Mouse (Mus musculus) spleen, adult 2 months (tissue): ENCODE measurements at regions not wholly inside any gene's neighbourhood (a gene's known extent, or its start where the extent isn't known, plus 50 kb on each side); places are given as distances from the start of the nearest gene placed in this dataset.

Source experiments
- DNase-seq, 2 experiments: peaks; one replicate each; pipeline versions ENCODE4 v3.0.0 to v3.0.0-alpha.2; 2012 to 2021; ENCODE audit warnings: low spot score in 2 of 2, low read depth in 1 of 2
- H3K27ac ChIP-seq: fragments of 200-500 bp; 2 replicates; pipeline ENCODE4 v1.5.1; 2012; ENCODE audit warnings: low read length, inconsistent platforms; ENCODE audit not compliant: insufficient read depth
- H3K27me3 ChIP-seq: fragments of 200-500 bp; 2 replicates; pipeline ENCODE4 v1.6.1; 2012; ENCODE audit warnings: mild to moderate bottlenecking, moderate library complexity, low read length, inconsistent platforms; ENCODE audit not compliant: control insufficient read depth, insufficient read depth
- H3K36me3 ChIP-seq: fragments of 200-500 bp; 2 replicates; pipeline ENCODE4 v1.6.1; 2012; ENCODE audit warnings: mild to moderate bottlenecking, low read length, inconsistent platforms; ENCODE audit not compliant: control insufficient read depth, insufficient read depth
- H3K4me1 ChIP-seq: fragments of 200-500 bp; 2 replicates; pipeline ENCODE4 v1.6.1; 2011; ENCODE audit warnings: inconsistent platforms; ENCODE audit not compliant: control insufficient read depth, insufficient read depth, insufficient read length
- H3K4me3 ChIP-seq: fragments of 200-500 bp; 2 replicates; pipeline ENCODE4 v1.5.1; 2011; ENCODE audit warnings: mild to moderate bottlenecking, inconsistent platforms; ENCODE audit not compliant: insufficient read depth, insufficient read length; ENCODE audit errors: extremely low read depth
- CTCF ChIP-seq: fragments of 200-500 bp; IDR thresholded peaks from 2 replicates; pipeline ENCODE4 v1.5.1; 2011; ENCODE audit warnings: mild to moderate bottlenecking, inconsistent platforms; ENCODE audit not compliant: insufficient read depth, insufficient read length, insufficient replicate concordance; ENCODE audit errors: extremely low read depth
- POLR2A ChIP-seq: fragments of 200-500 bp; IDR thresholded peaks from 2 replicates; pipeline ENCODE4 v1.6.1; 2011; ENCODE audit warnings: low read depth, low read length, inconsistent platforms
- WGBS: fragments of 180-500 bp; shearing (Covaris S2); methylation state at CpG from one replicate; pipeline ENCODE4 v1.1.7; 2018; 5-methylcytosine and 5-hydroxymethylcytosine counted together

DNA sequence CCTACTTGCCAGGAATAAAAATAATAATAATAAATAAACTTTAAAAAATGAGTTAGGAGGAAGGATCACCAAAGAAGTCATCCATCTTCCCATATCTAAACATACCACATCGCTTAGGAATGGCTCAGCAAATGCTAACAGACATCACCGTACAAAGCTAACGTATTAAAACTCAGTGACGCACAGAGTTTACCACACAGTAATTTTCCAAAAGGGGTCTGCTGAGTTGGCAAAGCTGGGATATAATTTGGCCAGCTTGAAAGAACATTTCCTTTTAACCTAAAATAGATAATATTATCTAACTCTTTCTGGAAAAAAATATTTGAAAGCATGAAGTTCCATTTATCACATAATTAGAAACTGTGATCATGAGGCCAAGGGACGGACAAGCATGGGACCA is 268.6 kb downstream of the Nfkbiz start:
- Histone ChIP-seq H3K27ac (no peak overlapping the region), H3K4me1 (no peaks in the 10 kb centered on the region), H3K4me3 (no peak overlapping the region), H3K27me3 (no peaks in the 10 kb centered on the region), H3K36me3 (no peaks in the 10 kb centered on the region)
- no peak for TF ChIP-seq POLR2A
- no peak for TF ChIP-seq CTCF
- WGBS: 94% methylated on average over 5 of the region's 5 CpGs
- no peak for DNase-seq

DNA sequence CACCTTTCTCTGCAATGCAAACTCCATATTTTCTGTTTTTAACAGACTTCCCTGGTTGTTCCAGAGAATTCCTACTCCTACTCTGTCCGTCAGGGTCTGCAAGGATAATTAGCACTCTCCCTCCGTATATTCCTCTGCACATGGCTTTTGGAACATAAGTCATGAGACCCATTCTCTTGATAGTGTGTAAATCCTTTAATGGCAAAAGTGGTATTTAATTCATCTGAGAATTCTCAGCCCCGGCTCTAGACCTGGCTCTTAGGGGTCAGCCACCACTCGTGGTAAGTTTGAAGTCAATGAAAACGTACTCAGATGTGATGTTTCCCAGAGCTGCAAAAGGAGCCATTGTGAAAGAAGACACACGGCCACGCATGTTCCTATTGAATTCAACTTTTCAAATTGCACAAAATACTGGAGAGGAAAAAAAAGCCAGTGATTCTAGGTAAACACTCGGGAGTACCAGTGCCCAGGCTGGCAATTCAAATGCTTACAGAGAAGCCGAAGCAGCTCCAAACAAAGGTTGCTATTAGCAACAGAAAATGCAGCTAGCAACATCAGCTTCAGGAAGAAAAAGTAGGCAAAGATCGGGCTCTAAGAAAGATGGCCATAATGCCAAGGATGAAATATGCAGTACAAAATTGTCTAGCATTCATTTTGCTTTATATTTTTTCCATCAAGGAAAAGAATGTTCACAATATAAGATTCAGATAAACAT is 258.2 kb upstream of the Zpld1 start:
- 79% methylated on average over 10 of the region's 10 CpGs for WGBS
- no peaks in the 10 kb centered on the region for H3K36me3 ChIP-seq
- H3K27ac ChIP-seq: no peak overlapping the region
- H3K4me3 ChIP-seq: no peak overlapping the region
- TF ChIP-seq POLR2A (no peak), CTCF (no peak)
- no peak for DNase-seq
- H3K27me3 ChIP-seq: no peaks in the 10 kb centered on the region
- H3K4me1 ChIP-seq: peaks cover 4% of the 10 kb centered on the region; the same call in 1 of the 2 replicates

GRCm38 (mm10) chr16:55555224-55555623 is 257.4 kb upstream of the Zpld1 start:
- Histone ChIP-seq H3K4me3 (no peak overlapping the region), H3K27ac (no peak overlapping the region), H3K36me3 (no peaks in the 10 kb centered on the region), H3K27me3 (no peaks in the 10 kb centered on the region), H3K4me1 (peaks cover 4% of the 10 kb centered on the region; the same call in 1 of the 2 replicates)
- TF ChIP-seq POLR2A (no peak), CTCF (no peak)
- DNase-seq: peak in 1 of 2 experiments; percentile 3
- 18% methylated on average over 6 of the region's 6 CpGs for WGBS

GRCm38 (mm10) chr16:55553896-55554295 is 256.1 kb upstream of the Zpld1 start:
- Histone ChIP-seq H3K27me3 (no peaks in the 10 kb centered on the region), H3K4me3 (no peak overlapping the region), H3K4me1 (peaks cover 4% of the 10 kb centered on the region; the same call in 1 of the 2 replicates), H3K27ac (no peak overlapping the region), H3K36me3 (no peaks in the 10 kb centered on the region)
- WGBS: 85% methylated on average over 4 of the region's 4 CpGs
- DNase-seq: no peak
- TF ChIP-seq POLR2A (no peak), CTCF (no peak)

DNA sequence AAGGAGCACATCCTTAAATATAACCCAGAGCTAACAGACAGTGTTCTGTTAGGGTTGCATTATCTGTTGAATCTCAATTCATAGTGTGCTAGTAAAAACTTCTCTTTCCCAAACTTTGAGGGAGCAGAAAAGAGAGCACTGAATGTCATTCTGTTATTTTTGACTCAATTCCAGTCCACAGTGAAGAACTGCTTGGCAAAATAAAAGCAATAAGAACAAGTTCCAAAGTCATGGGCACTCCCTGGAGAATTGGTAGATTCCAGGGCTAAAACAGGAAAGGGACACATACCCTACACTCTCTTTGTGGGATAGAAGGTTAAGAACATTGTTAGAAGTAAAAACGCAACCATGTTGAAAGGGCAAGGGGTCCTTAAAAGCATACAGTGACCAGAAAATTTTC is 253.6 kb upstream of the Zpld1 start:
- Histone ChIP-seq H3K27ac (no peak overlapping the region), H3K27me3 (no peaks in the 10 kb centered on the region), H3K36me3 (no peaks in the 10 kb centered on the region), H3K4me3 (no peak overlapping the region), H3K4me1 (peaks cover 4% of the 10 kb centered on the region; the same call in 1 of the 2 replicates)
- TF ChIP-seq POLR2A (no peak), CTCF (no peak)
- WGBS: 91% methylated on average over 1 of the region's 1 CpGs
- no peak for DNase-seq

GRCm38 (mm10) chr16:55550649-55551312 is 253.0 kb upstream of the Zpld1 start:
- Histone ChIP-seq H3K36me3 (no peaks in the 10 kb centered on the region), H3K4me1 (peaks cover 4% of the 10 kb centered on the region; the same call in 1 of the 2 replicates), H3K27me3 (no peaks in the 10 kb centered on the region), H3K4me3 (no peak overlapping the region), H3K27ac (no peak overlapping the region)
- DNase-seq: peak in 1 of 2 experiments; percentile 27
- no peak for TF ChIP-seq CTCF
- TF ChIP-seq POLR2A: no peak
- WGBS: 35% methylated on average over 4 of the region's 4 CpGs

GRCm38 (mm10) chr16:55547095-55547494 is 249.3 kb upstream of the Zpld1 start:
- no peaks in the 10 kb centered on the region for H3K36me3 ChIP-seq
- H3K27me3 ChIP-seq: no peaks in the 10 kb centered on the region
- WGBS: 92% methylated on average over 2 of the region's 2 CpGs
- DNase-seq: no peak
- no peaks in the 10 kb centered on the region for H3K4me1 ChIP-seq
- no peak overlapping the region for H3K4me3 ChIP-seq
- H3K27ac ChIP-seq: no peak overlapping the region
- no peak for TF ChIP-seq CTCF
- TF ChIP-seq POLR2A: no peak
